Mouse (Mus musculus) myocyte (in vitro differentiated cells): Measurements from ENCODE around the gene Gatd1.
A peak's percentile ranks its signal among the peaks of the same experiment; 100 is the strongest.

Experiments
- CEBPB ChIP-seq: IDR thresholded peaks from 2 replicates; pipeline ENCODE4 v1.6.1; 2011; ENCODE audit warnings: mild to moderate bottlenecking, moderate library complexity; ENCODE audit not compliant: poor library complexity, insufficient read depth, severe bottlenecking
- E2F4 ChIP-seq: IDR thresholded peaks from one replicate; pipeline ENCODE4 v1.6.1; 2011; ENCODE audit warnings: mild to moderate bottlenecking, control low read depth, moderate library complexity; ENCODE audit not compliant: insufficient read depth
- MAX ChIP-seq: IDR thresholded peaks from one replicate; pipeline ENCODE4 v1.6.1; 2011; ENCODE audit warnings: low read depth, mild to moderate bottlenecking, control low read depth
- MYOD1 ChIP-seq, 3 experiments: IDR thresholded peaks; one replicate each; pipeline ENCODE4 v1.6.1; 2011; ENCODE audit warnings: control low read depth in 2 of 3, low read depth in 2 of 3, mild to moderate bottlenecking in 2 of 3, moderate library complexity in 1 of 3; ENCODE audit not compliant: insufficient read length in 2 of 3, control insufficient read depth in 1 of 3
- MYOG ChIP-seq, 3 experiments: IDR thresholded peaks; one replicate each; pipeline ENCODE4 v1.6.1; 2011; ENCODE audit warnings: control low read depth in 2 of 3, low read depth in 2 of 3, mild to moderate bottlenecking in 2 of 3; ENCODE audit not compliant: insufficient read length in 2 of 3, control insufficient read depth in 1 of 3, insufficient read depth in 1 of 3
- POLR2A ChIP-seq: IDR thresholded peaks from one replicate; pipeline ENCODE4 v1.6.1; 2011; ENCODE audit warnings: low read depth, mild to moderate bottlenecking, control low read depth, moderate library complexity; ENCODE audit not compliant: insufficient read length
- POLR2AphosphoS2 ChIP-seq: IDR thresholded peaks from one replicate; pipeline ENCODE4 v1.6.1; 2011; ENCODE audit warnings: low read depth, control low read depth; ENCODE audit not compliant: insufficient read length
- SRF ChIP-seq: IDR thresholded peaks from one replicate; pipeline ENCODE4 v1.6.1; 2011; ENCODE audit warnings: low read depth; ENCODE audit not compliant: control insufficient read depth, insufficient read length
- TCF12 ChIP-seq: IDR thresholded peaks from one replicate; pipeline ENCODE4 v1.6.1; 2011; ENCODE audit warnings: mild to moderate bottlenecking, control low read depth; ENCODE audit not compliant: poor library complexity, insufficient read depth, severe bottlenecking
- USF1 ChIP-seq: IDR thresholded peaks from one replicate; pipeline ENCODE4 v1.6.1; 2011; ENCODE audit warnings: low read depth, mild to moderate bottlenecking, control low read depth, moderate library complexity

DNA sequence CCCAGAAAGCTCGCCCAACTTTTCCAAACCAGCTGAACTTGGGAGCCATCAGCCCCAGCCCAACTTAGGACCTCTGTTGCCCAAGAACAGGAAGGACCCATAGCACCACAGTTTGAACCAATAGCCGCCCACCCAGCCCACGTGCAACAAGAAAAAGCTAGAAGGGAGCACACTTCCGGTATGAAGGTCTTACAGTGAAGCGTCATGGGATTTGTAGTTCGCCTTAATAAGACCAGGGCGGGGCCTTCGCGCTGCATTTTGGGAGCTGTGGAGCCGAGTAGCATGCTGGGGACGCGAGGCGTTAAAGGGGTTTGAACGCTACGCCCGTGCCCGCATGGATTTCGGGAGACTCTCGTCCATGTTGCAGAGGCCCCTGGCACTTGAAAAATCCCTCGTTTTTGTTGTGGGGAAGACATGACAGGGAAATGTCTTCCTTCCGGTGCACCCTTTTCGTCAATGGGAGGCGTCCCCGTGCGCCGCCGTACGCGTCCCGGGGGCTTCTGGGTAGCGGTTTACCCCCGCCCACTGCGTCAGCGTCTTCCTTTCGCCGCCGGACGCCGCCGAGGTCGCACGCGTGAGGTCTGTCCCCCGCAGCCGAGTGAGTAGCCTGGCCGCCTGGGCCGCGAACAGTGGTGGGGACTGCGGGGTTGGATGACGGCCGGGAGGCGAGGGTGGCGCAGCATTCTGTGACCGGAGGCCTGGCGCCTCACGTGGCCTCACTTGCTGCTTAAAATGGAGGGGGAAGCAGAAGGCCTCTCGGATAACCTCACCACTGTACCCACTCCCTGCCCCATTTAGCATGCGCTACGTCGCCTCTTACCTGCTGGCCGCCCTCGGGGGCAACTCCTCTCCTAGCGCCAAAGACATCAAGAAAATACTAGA lies 33.4 kb upstream of the Gatd1 start, which contains the start of gene Rplp2:
- TF ChIP-seq POLR2A (peak; percentile 99), USF1 (peak; percentile 80), SRF (peak; percentile 7), MYOD1 (IDR thresholded peaks at IDR 0.05; ENCODE audit: control insufficient read depth in 1 of 3, insufficient read length in 2 of 3, low read depth in 2 of 3) (no peak), POLR2AphosphoS2 (peak; percentile 96), CEBPB (0 out of 2 replicates have a peak, but pooled peaks have one; percentile 5), MAX (peak; percentile 63), MYOG (IDR thresholded peaks at IDR 0.05; ENCODE audit: control insufficient read depth in 1 of 3, insufficient read depth in 1 of 3, insufficient read length in 2 of 3, low read depth in 2 of 3) (no peak), E2F4 (no peak), TCF12 (no peak)
